Mouse (Mus musculus): Measurements from ENCODE around the gene Klf7. TPM values are rescaled to one million over a fixed set of nuclear protein-coding genes. Genes with fewer than 3 reads are reported as not detected.

Klf7 gene
- polyA plus RNA-seq, 1 experiment from 2014 or later: 84.5 TPM

DNA sequence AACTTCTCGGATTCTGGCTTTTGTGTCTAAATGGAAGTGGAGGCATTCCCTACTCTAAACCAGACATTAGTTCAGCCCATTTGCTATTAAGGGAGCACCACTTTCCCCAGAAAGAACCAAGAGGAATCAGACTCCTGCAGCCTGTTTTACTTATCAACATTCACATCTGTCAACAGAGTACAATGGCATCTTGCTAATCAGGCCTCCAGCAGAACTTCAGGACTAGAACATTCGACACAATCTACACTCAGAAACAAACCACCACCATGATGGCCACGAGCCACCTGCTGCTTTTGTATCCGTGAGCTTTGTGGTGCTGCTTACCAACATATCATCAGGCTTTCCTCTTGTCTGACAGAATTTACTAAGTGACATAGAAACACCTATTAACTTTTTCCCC is 23.3 kb downstream of the Klf7 start:
- Histone ChIP-seq H3K9me3 (no peaks in the 10 kb centered on the region), H3K4me2 (replicated peaks) (no peak overlapping the region), H3K9ac (replicated peaks) (no peak overlapping the region), H3K27ac (no peak overlapping the region), H3K4me3 (replicated peaks) (no peak overlapping the region), H3K4me1 (replicated peaks) (peaks cover 38% of the 10 kb centered on the region), H3K36me3 (0 out of 2 replicates have a peak, but pooled peaks cover 3% of the 10 kb centered on the region), H3K27me3 (no peaks in the 10 kb centered on the region)
- no peak for ATAC-seq
- 76% methylated on average over 4 of the region's 4 CpGs for WGBS

DNA sequence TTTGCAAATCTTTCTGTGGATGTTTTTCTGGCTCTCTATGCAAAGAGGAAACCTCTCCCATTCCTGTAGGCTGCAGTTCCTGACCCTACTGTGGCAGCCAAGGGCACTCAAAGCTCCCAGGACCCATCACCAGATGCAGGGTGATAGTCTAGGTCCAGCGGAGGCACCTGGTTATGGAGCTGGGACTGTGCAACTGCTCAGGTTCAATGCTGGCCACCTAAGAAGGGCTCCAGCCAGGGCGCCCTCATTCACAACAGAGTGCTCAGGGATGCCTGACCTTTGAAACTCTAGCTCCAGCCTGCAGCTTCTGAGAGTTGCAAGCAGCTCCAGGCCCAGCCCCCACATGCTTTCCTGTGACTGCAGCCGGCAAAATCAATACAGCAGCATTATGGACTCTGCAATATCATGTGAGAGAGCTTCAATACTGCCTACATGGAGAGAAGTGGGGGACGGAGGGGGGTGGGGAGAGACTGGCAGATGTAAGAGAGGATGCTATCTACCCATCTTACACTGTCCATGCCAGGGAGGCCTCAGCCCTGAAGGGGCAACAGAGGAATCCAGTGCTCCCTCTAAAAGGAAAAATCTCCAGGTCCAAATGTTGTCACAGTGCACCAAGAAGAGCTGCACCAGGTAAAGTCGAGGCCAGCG is 24.3 kb downstream of the Klf7 start:
- ATAC-seq: no peak; the same call in 1 of the 2 replicates

DNA sequence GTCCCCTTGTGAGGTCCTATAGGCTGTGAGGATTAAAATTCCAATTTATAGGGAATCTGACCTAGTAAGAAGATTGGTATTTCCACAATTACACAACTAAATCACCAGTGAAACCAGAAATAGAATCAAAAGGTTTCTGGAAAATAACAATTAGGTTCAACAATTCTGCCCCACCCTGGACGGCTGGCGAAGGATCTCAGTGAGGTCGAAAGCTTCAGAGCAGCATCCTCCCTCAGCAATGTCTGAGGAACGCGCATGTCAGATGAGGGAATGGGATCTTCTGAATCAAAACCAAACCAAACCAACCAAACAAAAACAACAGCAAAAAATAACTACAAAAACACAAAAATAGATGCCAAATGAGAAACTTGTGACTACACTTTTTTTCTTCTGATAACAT is 29.1 kb downstream of the Klf7 start:
- no peaks in the 10 kb centered on the region for H3K36me3 ChIP-seq
- no peak overlapping the region for H3K9ac ChIP-seq (replicated peaks)
- no peak for ATAC-seq
- H3K27me3 ChIP-seq: no peaks in the 10 kb centered on the region
- H3K9me3 ChIP-seq: no peaks in the 10 kb centered on the region
- 82% methylated on average over 5 of the region's 5 CpGs for WGBS
- peaks cover 66% of the 10 kb centered on the region for H3K4me1 ChIP-seq (replicated peaks)
- H3K4me3 ChIP-seq (replicated peaks): no peak overlapping the region
- H3K4me2 ChIP-seq (replicated peaks): no peak overlapping the region
- H3K27ac ChIP-seq: 0 out of 2 replicates have a peak overlapping the region, but pooled peaks have one; percentile 30

More for the DNA sequence above, 24.3 kb downstream of the Klf7 start:
- H3K27ac ChIP-seq: no peak overlapping the region
- H3K9ac ChIP-seq (replicated peaks): no peak overlapping the region
- H3K4me1 ChIP-seq (replicated peaks): peaks cover 42% of the 10 kb centered on the region
- H3K27me3 ChIP-seq: no peaks in the 10 kb centered on the region
- no peak overlapping the region for H3K4me3 ChIP-seq (replicated peaks)
- no peaks in the 10 kb centered on the region for H3K36me3 ChIP-seq
- no peaks in the 10 kb centered on the region for H3K9me3 ChIP-seq
- H3K4me2 ChIP-seq (replicated peaks): 0 out of 2 replicates have a peak overlapping the region, but pooled peaks have one; percentile 4
- WGBS: 68% methylated on average over 6 of the region's 6 CpGs

DNA sequence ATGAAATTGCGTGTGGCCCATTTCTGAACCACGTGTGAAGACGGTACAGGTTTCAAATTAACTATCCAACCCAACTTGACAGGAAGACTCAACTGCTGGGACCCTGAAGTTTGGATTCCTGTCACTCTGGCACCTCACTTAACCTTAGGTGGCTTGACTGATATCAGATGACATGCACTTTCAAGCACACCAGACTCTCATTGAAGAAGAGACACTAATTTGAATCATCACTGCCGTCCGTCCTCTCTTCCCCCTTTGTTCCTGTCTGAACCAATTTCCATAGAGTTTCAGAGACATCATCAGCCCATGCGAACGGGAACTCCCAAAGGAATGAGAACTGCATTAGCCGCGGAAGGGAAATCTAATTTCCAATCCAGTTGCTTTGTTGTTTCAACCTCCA is 30.5 kb downstream of the Klf7 start:
- Histone ChIP-seq H3K9ac (replicated peaks) (no peak overlapping the region), H3K4me2 (replicated peaks) (no peak overlapping the region), H3K27me3 (no peaks in the 10 kb centered on the region), H3K9me3 (no peaks in the 10 kb centered on the region), H3K4me1 (replicated peaks) (peaks cover 65% of the 10 kb centered on the region), H3K4me3 (replicated peaks) (no peak overlapping the region), H3K36me3 (no peaks in the 10 kb centered on the region), H3K27ac (no peak overlapping the region)
- ATAC-seq: no peak
- WGBS: 53% methylated on average over 9 of the region's 9 CpGs

DNA sequence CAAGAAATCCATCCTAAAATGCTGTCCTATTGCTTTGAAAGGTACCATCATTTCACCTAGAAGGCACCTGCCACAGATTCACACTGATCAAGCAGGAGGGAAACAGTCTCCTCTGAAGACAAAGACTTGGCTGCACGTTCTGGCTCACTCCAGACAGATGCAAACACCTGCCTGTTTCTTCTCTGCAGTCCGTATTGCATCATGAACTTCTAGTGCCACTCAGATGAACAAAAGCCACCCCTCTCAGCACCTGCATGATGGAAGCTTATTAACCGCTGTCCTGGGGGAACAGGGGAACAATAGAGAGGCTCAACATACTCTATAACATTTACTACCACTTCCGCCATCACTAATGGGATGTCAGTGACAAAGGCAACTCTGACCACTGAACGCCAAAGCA is 31.5 kb downstream of the Klf7 start:
- Histone ChIP-seq H3K4me2 (replicated peaks) (no peak overlapping the region), H3K4me1 (replicated peaks) (peaks cover 71% of the 10 kb centered on the region), H3K9me3 (no peaks in the 10 kb centered on the region), H3K4me3 (replicated peaks) (no peak overlapping the region), H3K36me3 (no peaks in the 10 kb centered on the region), H3K27ac (no peak overlapping the region), H3K27me3 (no peaks in the 10 kb centered on the region), H3K9ac (replicated peaks) (no peak overlapping the region)
- no peak for ATAC-seq
- 80% methylated on average over 5 of the region's 5 CpGs for WGBS

DNA sequence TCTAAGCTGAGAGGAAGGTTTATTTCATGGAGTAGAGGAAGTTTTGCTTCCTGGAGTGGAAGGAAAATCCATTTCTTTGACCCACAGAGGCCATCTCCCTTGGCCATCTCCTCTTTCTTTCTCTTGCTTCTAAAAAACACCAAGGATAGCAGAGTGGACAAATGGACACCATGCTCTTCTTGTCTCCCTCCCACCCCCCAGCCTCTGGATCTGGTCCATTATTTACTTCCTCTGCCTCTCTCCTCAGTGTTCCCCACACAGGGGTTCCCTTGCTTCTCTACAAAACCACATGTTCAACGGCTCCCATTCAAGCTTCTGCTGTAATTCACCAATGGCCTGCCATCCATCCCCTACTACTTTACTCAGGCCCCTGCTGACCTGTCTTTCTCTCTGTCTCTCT is 32.4 kb downstream of the Klf7 start:
- Histone ChIP-seq H3K4me1 (replicated peaks) (peaks cover 75% of the 10 kb centered on the region), H3K4me2 (replicated peaks) (no peak overlapping the region), H3K9ac (replicated peaks) (no peak overlapping the region), H3K36me3 (no peaks in the 10 kb centered on the region), H3K9me3 (no peaks in the 10 kb centered on the region), H3K4me3 (replicated peaks) (no peak overlapping the region), H3K27ac (no peak overlapping the region), H3K27me3 (no peaks in the 10 kb centered on the region)
- WGBS: 90% methylated on average over 1 of the region's 1 CpGs
- no peak for ATAC-seq

DNA sequence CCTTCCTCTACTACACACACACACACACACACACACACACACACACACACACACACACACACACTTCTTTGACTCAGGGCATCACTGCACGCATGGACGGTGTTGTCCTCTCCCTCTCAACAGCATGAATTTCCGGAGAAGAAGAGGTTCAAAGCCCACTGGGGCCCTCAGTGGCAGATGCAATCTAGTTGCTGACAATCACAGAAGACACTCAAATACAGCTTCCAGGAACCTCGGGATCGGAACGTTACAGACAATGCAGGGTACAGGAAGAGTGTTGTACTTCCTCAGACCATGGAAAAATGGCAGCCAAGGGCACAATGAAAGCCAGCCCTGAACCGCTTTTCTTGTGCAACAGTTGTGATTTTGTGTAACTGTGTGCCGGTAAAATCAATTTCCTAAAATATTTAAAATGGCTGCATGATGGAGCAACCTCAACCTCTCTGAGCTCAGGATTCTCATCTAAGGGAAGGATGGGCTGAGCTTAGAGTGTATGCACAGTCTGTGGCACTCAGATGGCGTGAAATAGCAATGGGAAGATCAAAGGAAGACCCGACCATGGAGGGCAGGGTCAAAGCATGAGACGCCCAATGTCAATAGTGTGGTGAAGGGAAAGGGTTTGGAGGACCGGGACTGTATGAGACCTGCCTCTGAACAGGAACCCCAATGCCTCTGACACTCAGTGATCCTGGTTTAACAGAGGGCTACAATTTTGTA is 33.3 kb downstream of the Klf7 start:
- Histone ChIP-seq H3K27me3 (no peaks in the 10 kb centered on the region), H3K9me3 (no peaks in the 10 kb centered on the region), H3K36me3 (no peaks in the 10 kb centered on the region), H3K27ac (peak overlapping the region; percentile 71), H3K9ac (replicated peaks) (no peak overlapping the region; the same call in 1 of the 2 replicates), H3K4me2 (replicated peaks) (no peak overlapping the region), H3K4me3 (replicated peaks) (no peak overlapping the region), H3K4me1 (replicated peaks) (peaks cover 83% of the 10 kb centered on the region)
- peak; percentile 50 for ATAC-seq
- WGBS: 65% methylated on average over 12 of the region's 12 CpGs

DNA sequence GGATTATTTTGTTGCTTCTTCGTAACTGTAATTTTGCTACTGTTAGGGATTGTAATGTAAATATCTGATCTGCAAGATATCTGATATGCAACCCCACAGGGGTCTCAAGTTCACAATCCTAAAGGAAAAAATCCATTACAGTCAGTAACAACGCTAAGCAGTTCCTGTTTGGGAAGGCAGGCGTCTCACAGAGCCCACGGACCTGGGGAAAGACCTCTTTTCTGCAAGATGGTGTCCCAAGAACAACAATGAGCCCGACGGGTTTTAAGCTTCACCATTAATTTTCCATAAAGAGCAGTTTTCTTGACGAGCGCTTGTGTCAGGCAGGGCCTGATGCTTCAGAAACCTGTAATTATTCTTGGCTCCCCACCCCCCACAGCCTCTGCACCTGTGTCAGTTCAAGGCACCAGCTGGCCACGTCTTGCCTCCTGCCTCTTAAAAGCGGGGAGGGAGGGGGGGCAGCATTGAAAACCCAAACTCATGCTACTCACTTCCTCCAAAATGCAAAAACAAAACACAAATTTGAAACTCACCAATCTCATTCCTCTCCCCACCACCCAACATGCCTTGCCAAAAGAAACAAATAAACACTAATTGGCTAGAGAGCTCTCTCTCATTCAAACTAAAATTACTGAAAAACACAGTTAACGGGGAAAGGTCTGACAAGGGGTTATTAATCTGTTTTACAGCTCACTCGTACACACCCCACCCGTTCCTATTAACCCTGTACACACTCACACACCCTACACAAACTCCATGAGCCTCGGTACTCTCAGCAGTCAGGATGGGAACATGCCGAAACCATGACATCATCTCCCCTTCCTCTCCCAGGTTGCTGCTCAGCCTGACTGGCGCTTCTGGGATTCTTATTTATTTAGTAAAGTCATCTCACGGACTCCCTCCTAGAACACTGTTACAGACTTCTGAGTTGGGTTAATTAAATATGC is 34.2 kb downstream of the Klf7 start:
- Histone ChIP-seq H3K36me3 (no peaks in the 10 kb centered on the region), H3K27ac (peak overlapping the region; percentile 71), H3K4me3 (replicated peaks) (no peak overlapping the region), H3K4me1 (replicated peaks) (peaks cover 87% of the 10 kb centered on the region), H3K4me2 (replicated peaks) (peak overlapping the region; percentile 14), H3K9ac (replicated peaks) (no peak overlapping the region), H3K27me3 (no peaks in the 10 kb centered on the region), H3K9me3 (no peaks in the 10 kb centered on the region)
- WGBS: 32% methylated on average over 17 of the region's 17 CpGs
- peak; percentile 78 for ATAC-seq

DNA sequence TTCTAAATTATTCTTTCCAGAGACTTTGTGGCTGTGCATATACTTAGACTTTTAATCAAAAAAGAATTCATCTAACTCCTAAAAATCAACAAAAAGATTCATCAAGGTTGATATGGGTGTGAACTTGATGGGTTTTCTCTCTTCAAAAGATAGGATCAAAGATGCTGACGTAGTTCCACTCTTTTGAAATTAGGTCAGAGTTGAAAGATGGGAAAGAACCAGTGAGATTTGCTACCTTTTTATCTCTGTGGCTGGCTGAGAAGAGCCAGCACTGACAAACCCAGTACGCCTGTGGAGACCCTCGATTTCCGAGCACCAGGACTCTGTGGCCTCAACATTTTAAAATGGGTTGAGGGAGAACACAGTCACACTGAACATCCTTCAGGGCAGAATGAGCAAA is 36.2 kb downstream of the Klf7 start:
- H3K9me3 ChIP-seq: no peaks in the 10 kb centered on the region
- H3K4me3 ChIP-seq (replicated peaks): no peak overlapping the region
- no peak overlapping the region for H3K27ac ChIP-seq
- 85% methylated on average over 4 of the region's 4 CpGs for WGBS
- peaks cover 77% of the 10 kb centered on the region for H3K4me1 ChIP-seq (replicated peaks)
- ATAC-seq: no peak
- H3K36me3 ChIP-seq: no peaks in the 10 kb centered on the region
- no peak overlapping the region for H3K4me2 ChIP-seq (replicated peaks)
- H3K9ac ChIP-seq (replicated peaks): no peak overlapping the region
- H3K27me3 ChIP-seq: no peaks in the 10 kb centered on the region

DNA sequence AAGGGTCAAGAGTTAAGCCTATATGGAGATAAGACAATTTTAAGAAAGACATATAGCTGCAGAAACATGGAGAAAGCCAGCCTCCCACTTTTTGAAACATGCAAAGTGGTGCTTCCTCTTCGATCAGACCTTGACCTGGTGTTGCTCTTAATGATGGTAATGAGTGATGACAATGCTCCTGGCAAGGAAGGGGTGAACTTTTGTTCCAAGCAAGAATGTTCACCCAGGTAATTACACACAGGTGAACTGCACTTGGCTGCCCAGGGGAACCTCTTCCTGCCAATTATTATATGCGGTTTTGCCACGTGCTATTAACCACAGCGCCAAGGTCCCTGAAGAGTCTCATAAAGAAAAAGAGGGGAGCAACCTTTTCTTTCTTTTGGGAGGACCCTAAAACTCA is 36.7 kb downstream of the Klf7 start:
- no peak overlapping the region for H3K4me2 ChIP-seq (replicated peaks)
- 84% methylated on average over 4 of the region's 4 CpGs for WGBS
- no peaks in the 10 kb centered on the region for H3K9me3 ChIP-seq
- no peak overlapping the region for H3K27ac ChIP-seq
- no peak overlapping the region for H3K4me3 ChIP-seq (replicated peaks)
- ATAC-seq: no peak
- no peaks in the 10 kb centered on the region for H3K36me3 ChIP-seq
- H3K4me1 ChIP-seq (replicated peaks): peaks cover 72% of the 10 kb centered on the region
- no peak overlapping the region for H3K9ac ChIP-seq (replicated peaks)
- no peaks in the 10 kb centered on the region for H3K27me3 ChIP-seq

DNA sequence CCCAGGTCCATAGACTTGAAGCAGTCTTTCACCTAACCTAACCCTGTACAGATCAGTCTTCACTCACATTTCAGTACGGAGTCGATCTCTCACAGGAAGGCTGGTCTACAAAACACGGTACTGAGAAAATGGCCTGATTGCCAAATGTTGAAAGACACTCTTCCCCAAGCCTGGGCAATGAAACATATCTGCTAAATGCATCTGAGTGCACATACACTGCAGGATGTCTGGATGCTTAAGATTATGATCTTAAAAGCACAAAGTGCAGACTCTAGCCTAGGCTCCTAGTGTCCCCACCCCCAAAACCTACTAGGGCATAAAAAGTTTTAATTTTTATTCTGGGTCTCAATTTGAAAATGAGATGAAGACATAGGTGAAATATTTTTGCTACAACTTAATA is 37.4 kb downstream of the Klf7 start:
- no peak overlapping the region for H3K27ac ChIP-seq
- peaks cover 66% of the 10 kb centered on the region for H3K4me1 ChIP-seq (replicated peaks)
- WGBS: 94% methylated on average over 3 of the region's 3 CpGs

DNA sequence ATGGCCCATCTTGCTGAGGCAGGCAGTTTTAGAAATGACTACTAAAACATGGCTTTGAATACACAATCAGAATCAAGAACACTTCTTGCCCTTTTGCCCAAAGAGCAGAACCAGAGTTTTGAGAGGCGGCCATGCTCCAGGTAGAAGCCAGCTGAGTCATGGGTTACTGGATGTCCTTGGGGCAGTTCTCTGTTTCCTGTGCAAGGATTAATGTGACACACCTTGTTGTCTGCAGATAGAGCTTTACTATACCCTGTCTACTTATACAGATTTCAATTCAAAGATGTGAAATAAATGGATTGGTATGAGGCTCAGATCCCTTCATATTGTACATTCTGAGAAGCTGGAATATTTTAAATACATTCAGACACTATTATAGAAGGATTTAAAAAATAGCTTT is 40.3 kb downstream of the Klf7 start:
- no peak for ATAC-seq
- H3K36me3 ChIP-seq: peaks cover 24% of the 10 kb centered on the region
- no peaks in the 10 kb centered on the region for H3K9me3 ChIP-seq
- H3K27ac ChIP-seq: no peak overlapping the region
- peaks cover 58% of the 10 kb centered on the region for H3K4me1 ChIP-seq (replicated peaks)
- no peak overlapping the region for H3K9ac ChIP-seq (replicated peaks)
- no peaks in the 10 kb centered on the region for H3K27me3 ChIP-seq
- no peak overlapping the region for H3K4me2 ChIP-seq (replicated peaks)
- WGBS: 85% methylated on average over 1 of the region's 1 CpGs
- no peak overlapping the region for H3K4me3 ChIP-seq (replicated peaks)

More for the DNA sequence above, 37.4 kb downstream of the Klf7 start:
- Histone ChIP-seq H3K9ac (replicated peaks) (no peak overlapping the region), H3K4me3 (replicated peaks) (no peak overlapping the region), H3K27me3 (no peaks in the 10 kb centered on the region), H3K36me3 (no peaks in the 10 kb centered on the region), H3K9me3 (no peaks in the 10 kb centered on the region), H3K4me2 (replicated peaks) (no peak overlapping the region)
- ATAC-seq: no peak

Data from midbrain, embryonic 13.5 days (tissue).